Mouse (Mus musculus) midbrain, embryonic 14.5 days (tissue): Measurements from ENCODE around the gene Ppp1r12a. TPM values are rescaled to one million over a fixed set of nuclear protein-coding genes. Genes with fewer than 3 reads are reported as not detected.

Experiments used
- ATAC-seq: fragments of 200-750 bp; cut with Nextera tagmentation; 2 replicates; pipeline ENCODE4 v1.8.0; 2017; ENCODE audit warnings: moderate number of reproducible peaks, moderate library complexity; ENCODE audit not compliant: low FRiP score, low TSS enrichment
- DNase-seq: peaks from one replicate; pipeline ENCODE4 v3.0.0-alpha.2; 2015
- H3K27ac ChIP-seq: fragments of 300-500 bp; sonication (generic); replicated peaks from 2 replicates; pipeline ENCODE4 v1.5.1; 2014; ENCODE audit warnings: mild to moderate bottlenecking, low read depth, low read length, moderate library complexity
- H3K27me3 ChIP-seq: fragments of 300-500 bp; sonication (generic); 2 replicates; pipeline ENCODE4 v1.6.1; 2014; ENCODE audit warnings: low read length, control low read depth, mixed read lengths; ENCODE audit not compliant: control insufficient read depth, insufficient read depth
- H3K36me3 ChIP-seq: fragments of 300-500 bp; sonication (generic); 2 replicates; pipeline ENCODE4 v1.6.1; 2014; ENCODE audit warnings: low read length, control low read depth; ENCODE audit not compliant: control insufficient read depth, insufficient read depth
- H3K4me1 ChIP-seq: fragments of 300-500 bp; sonication (generic); 2 replicates; pipeline ENCODE4 v1.6.1; 2014; ENCODE audit warnings: mild to moderate bottlenecking, antibody characterized with exemption, low read length, control low read depth; ENCODE audit not compliant: control insufficient read depth, insufficient read depth
- H3K4me2 ChIP-seq: fragments of 300-500 bp; sonication (generic); 2 replicates; pipeline ENCODE4 v1.6.1; 2014; ENCODE audit warnings: mild to moderate bottlenecking, low read length, moderate library complexity
- H3K4me3 ChIP-seq: fragments of 300-500 bp; sonication (generic); replicated peaks from 2 replicates; pipeline ENCODE4 v1.5.1; 2014; ENCODE audit warnings: low read depth, low read length
- H3K9ac ChIP-seq: fragments of 300-500 bp; sonication (generic); replicated peaks from 2 replicates; pipeline ENCODE4 v1.6.1; 2014; ENCODE audit warnings: mild to moderate bottlenecking, low read length, moderate library complexity
- H3K9me3 ChIP-seq: fragments of 300-500 bp; sonication (generic); 2 replicates; pipeline ENCODE4 v1.6.1; 2016; ENCODE audit warnings: low read length, control low read depth, mixed read lengths; ENCODE audit not compliant: control insufficient read depth
- WGBS: fragments of 180-500 bp; shearing (Covaris S2); extraction: QIAGEN DNeasy Blood & Tissue Kit; methylation state at CpG from one replicate; pipeline ENCODE4 v1.1.7; 2014; 5-methylcytosine and 5-hydroxymethylcytosine counted together
- polyA plus RNA-seq: library from polyadenylated mRNA; unstranded; fragments of >200 nt; fragmentation: Nextera tagmentation; extraction: Ambion mirVana; gene quantifications from 2 replicates; pipeline ENCODE4 v1.2.1, GENCODE M21; 2014

Ppp1r12a gene
- polyA plus RNA-seq, 1 experiment from 2014 or later = 76.2 TPM

- Histone ChIP-seq H3K4me2 (no peak overlapping the region), H3K27me3 (no peaks in the 10 kb centered on the region), H3K27ac (peak overlapping the region; percentile 42), H3K4me1 (0 out of 2 replicates have a peak, but pooled peaks cover 3% of the 10 kb centered on the region), H3K36me3 (no peaks in the 10 kb centered on the region), H3K9me3 (no peaks in the 10 kb centered on the region), H3K4me3 (no peak overlapping the region), H3K9ac (no peak overlapping the region)
- 78% methylated on average over 6 of the region's 6 CpGs for WGBS
- ATAC-seq (no peak), DNase-seq (peak; percentile 55)
Observed at GRCm38 (mm10) chr10:108133253-108133652, 28.7 kb upstream of the Ppp1r12a start.

GRCm38 (mm10) chr10:108133745-108134144 is 28.2 kb upstream of the Ppp1r12a start:
- Histone ChIP-seq H3K9ac (no peak overlapping the region), H3K27me3 (no peaks in the 10 kb centered on the region), H3K4me2 (no peak overlapping the region), H3K9me3 (no peaks in the 10 kb centered on the region), H3K36me3 (no peaks in the 10 kb centered on the region), H3K4me1 (0 out of 2 replicates have a peak, but pooled peaks cover 3% of the 10 kb centered on the region), H3K27ac (no peak overlapping the region), H3K4me3 (no peak overlapping the region)
- WGBS = 48% methylated on average over 5 of the region's 5 CpGs
- DNase-seq (peak; percentile 28), ATAC-seq (peak; percentile 60)

GRCm38 (mm10) chr10:108138347-108138746 is 23.6 kb upstream of the Ppp1r12a start:
- no peaks in the 10 kb centered on the region for H3K27me3 ChIP-seq
- no peak overlapping the region for H3K4me3 ChIP-seq
- H3K4me1 ChIP-seq = 0 out of 2 replicates have a peak, but pooled peaks cover 3% of the 10 kb centered on the region
- WGBS = 85% methylated on average over 5 of the region's 5 CpGs
- H3K27ac ChIP-seq = no peak overlapping the region
- H3K4me2 ChIP-seq = no peak overlapping the region
- no peaks in the 10 kb centered on the region for H3K9me3 ChIP-seq
- no peak for DNase-seq
- H3K36me3 ChIP-seq = no peaks in the 10 kb centered on the region
- no peak overlapping the region for H3K9ac ChIP-seq
- ATAC-seq = no peak

DNA sequence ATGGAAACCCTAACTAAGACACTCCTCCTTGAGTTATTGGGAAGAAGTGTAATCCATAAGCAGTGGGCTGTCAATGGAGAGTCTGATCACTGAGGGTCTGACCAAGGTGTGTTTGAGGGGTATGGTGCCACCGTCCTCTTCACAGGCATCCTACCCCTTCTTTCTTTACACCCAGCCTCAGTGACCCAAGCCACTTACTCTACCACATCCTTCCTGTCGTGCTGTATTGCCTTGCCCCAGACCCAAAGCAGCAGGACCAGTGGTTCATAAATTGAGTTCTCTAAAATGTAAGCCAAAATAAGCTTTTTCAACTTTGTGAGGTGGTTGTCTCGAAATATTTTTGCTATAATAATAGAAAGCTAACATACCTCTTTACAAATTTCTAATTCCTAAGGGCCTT is 22.2 kb upstream of the Ppp1r12a start:
- Histone ChIP-seq H3K4me2 (no peak overlapping the region), H3K27ac (no peak overlapping the region), H3K9me3 (no peaks in the 10 kb centered on the region), H3K4me1 (no peaks in the 10 kb centered on the region), H3K27me3 (no peaks in the 10 kb centered on the region), H3K9ac (no peak overlapping the region), H3K36me3 (no peaks in the 10 kb centered on the region), H3K4me3 (no peak overlapping the region)
- 79% methylated on average over 3 of the region's 3 CpGs for WGBS
- ATAC-seq = no peak
- DNase-seq = no peak

DNA sequence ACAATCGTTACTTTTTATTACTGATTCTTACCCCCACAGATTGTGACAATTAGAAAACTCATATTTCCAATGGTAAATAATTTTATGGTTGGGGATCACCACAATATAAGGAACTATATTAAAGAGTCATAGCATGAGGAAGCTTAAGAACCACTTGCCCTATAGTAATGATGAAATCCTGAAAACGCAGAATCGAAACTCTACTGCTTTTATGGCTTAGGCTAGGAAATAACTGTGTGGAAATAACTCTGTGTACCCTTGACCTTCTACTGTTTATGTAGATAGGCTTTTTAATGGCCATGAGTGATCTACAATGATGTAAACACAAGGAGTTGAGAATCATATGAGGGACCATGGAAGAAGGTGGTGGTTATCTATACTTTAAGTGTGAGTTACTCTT is 21.3 kb upstream of the Ppp1r12a start:
- ATAC-seq = no peak
- Histone ChIP-seq H3K36me3 (no peaks in the 10 kb centered on the region), H3K27ac (no peak overlapping the region), H3K27me3 (no peaks in the 10 kb centered on the region), H3K4me2 (no peak overlapping the region), H3K4me3 (no peak overlapping the region), H3K9me3 (no peaks in the 10 kb centered on the region), H3K4me1 (no peaks in the 10 kb centered on the region), H3K9ac (no peak overlapping the region)
- 97% methylated on average over 3 of the region's 3 CpGs for WGBS
- DNase-seq = no peak

GRCm38 (mm10) chr10:108143991-108144525 is 17.9 kb upstream of the Ppp1r12a start:
- Histone ChIP-seq H3K4me1 (no peaks in the 10 kb centered on the region), H3K9ac (no peak overlapping the region), H3K9me3 (no peaks in the 10 kb centered on the region), H3K27ac (no peak overlapping the region), H3K36me3 (no peaks in the 10 kb centered on the region), H3K27me3 (no peaks in the 10 kb centered on the region), H3K4me2 (no peak overlapping the region), H3K4me3 (no peak overlapping the region)
- ATAC-seq = no peak
- 85% methylated on average over 4 of the region's 4 CpGs for WGBS
- no peak for DNase-seq

DNA sequence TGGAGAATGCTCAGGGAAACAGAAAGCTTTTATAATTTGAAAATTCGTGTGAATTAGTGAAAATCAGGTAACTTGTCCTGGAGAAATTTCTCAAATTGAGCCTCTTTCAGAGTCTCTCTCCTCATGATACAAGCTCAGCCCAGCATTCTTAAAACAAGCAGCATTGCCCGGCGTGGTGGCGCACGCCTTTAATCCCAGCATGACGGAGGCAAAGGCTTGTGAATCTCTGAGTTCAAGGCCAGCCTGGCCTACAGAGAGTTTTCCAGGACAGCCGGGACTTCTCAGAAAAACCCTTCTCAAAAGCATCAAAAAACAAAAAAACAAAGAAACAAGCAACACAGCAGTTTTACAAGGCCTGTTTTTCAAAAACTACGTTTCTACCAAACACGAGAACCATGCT is 16.3 kb upstream of the Ppp1r12a start:
- H3K27ac ChIP-seq = no peak overlapping the region
- H3K36me3 ChIP-seq = no peaks in the 10 kb centered on the region
- 83% methylated on average over 9 of the region's 9 CpGs for whole genome bisulfite sequencing
- no peak overlapping the region for H3K4me2 ChIP-seq
- no peaks in the 10 kb centered on the region for H3K27me3 ChIP-seq
- H3K4me3 ChIP-seq = no peak overlapping the region
- DNase-seq (no peak), ATAC-seq (no peak)
- H3K9ac ChIP-seq = no peak overlapping the region
- no peaks in the 10 kb centered on the region for H3K9me3 ChIP-seq
- no peaks in the 10 kb centered on the region for H3K4me1 ChIP-seq

DNA sequence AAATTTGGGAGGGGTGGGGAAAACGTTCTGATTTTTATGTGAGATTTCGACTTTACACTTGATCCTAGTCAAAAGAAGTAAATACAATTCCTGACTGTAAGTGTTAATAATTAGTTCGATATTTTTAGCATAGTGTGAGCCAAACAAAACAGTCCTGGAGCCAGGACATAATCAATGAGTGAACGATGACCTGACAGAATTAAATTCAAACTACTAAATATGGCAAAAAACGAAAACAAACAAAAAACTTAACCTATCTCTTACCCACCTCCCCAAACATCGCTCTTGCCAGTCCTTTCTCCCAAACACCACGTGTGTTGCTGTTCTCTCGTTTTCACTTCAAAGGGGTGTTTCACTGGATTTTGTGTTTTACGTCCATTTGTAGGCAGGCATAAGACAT is 15.0 kb upstream of the Ppp1r12a start:
- H3K4me3 ChIP-seq = no peak overlapping the region
- H3K9me3 ChIP-seq = no peaks in the 10 kb centered on the region
- no peaks in the 10 kb centered on the region for H3K27me3 ChIP-seq
- H3K27ac ChIP-seq = no peak overlapping the region
- DNase-seq (no peak), ATAC-seq (no peak)
- no peak overlapping the region for H3K4me2 ChIP-seq
- 85% methylated on average over 9 of the region's 9 CpGs for WGBS
- H3K4me1 ChIP-seq = no peaks in the 10 kb centered on the region
- H3K36me3 ChIP-seq = no peaks in the 10 kb centered on the region
- no peak overlapping the region for H3K9ac ChIP-seq

DNA sequence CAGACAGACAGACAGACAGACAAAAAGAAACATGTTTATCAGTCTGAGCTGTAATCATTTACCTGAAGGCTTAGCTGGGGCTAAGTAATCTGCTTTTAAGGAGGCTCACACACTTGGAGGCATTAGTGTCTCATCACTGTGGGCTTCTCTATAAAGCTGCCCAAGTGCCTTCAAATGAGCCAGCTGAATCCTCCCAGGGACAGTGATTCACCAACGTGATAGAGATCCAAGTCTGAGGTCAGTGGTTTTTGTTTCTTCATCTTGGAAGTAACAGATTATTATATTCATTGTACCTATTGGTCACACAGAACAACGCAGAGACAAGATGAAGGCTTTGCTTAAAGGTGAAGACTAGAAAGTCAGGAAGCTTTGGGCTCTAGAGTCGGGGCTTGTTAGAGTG is 8.7 kb upstream of the Ppp1r12a start:
- H3K9me3 ChIP-seq = no peaks in the 10 kb centered on the region
- 84% methylated on average over 3 of the region's 3 CpGs for WGBS
- no peak overlapping the region for H3K27ac ChIP-seq
- no peak overlapping the region for H3K4me2 ChIP-seq
- H3K4me3 ChIP-seq = no peak overlapping the region
- no peaks in the 10 kb centered on the region for H3K4me1 ChIP-seq
- DNase-seq = no peak
- no peaks in the 10 kb centered on the region for H3K27me3 ChIP-seq
- ATAC-seq = no peak
- no peak overlapping the region for H3K9ac ChIP-seq
- no peaks in the 10 kb centered on the region for H3K36me3 ChIP-seq
